Mouse (Mus musculus) limb, embryonic 12.5 days (tissue): ENCODE measurements around the gene Ltc4s. TPM values are rescaled to one million over a fixed set of nuclear protein-coding genes. Genes with fewer than 3 reads are reported as not detected.

Experiments
- ATAC-seq: fragments of 200-750 bp; cut with Nextera tagmentation; 2 replicates; pipeline ENCODE4 v1.8.0; 2017; ENCODE audit warnings: low read depth, moderate TSS enrichment; ENCODE audit not compliant: insufficient number of reproducible peaks, insufficient read depth, low FRiP score, low TSS enrichment
- H3K27ac ChIP-seq: fragments of 300-500 bp; sonication (generic); 2 replicates; pipeline ENCODE4 v1.5.1; 2016; ENCODE audit warnings: mild to moderate bottlenecking, moderate library complexity
- H3K27me3 ChIP-seq: fragments of 300-500 bp; sonication (generic); 2 replicates; pipeline ENCODE4 v1.6.1; 2016; ENCODE audit warnings: mild to moderate bottlenecking, moderate library complexity
- H3K36me3 ChIP-seq: fragments of 300-500 bp; sonication (generic); 2 replicates; pipeline ENCODE4 v1.6.1; 2016; ENCODE audit warnings: mild to moderate bottlenecking, moderate library complexity
- H3K4me1 ChIP-seq: fragments of 300-500 bp; sonication (generic); replicated peaks from 2 replicates; pipeline ENCODE4 v1.6.1; 2016
- H3K4me2 ChIP-seq: fragments of 300-500 bp; sonication (generic); 2 replicates; pipeline ENCODE4 v1.6.1; 2016; ENCODE audit warnings: mild to moderate bottlenecking, moderate library complexity
- H3K4me3 ChIP-seq: fragments of 300-500 bp; sonication (generic); replicated peaks from 2 replicates; pipeline ENCODE4 v1.5.1; 2016; ENCODE audit warnings: mild to moderate bottlenecking
- H3K9ac ChIP-seq: fragments of 300-500 bp; sonication (generic); replicated peaks from 2 replicates; pipeline ENCODE4 v1.6.1; 2016; ENCODE audit warnings: mild to moderate bottlenecking, moderate library complexity
- H3K9me3 ChIP-seq: fragments of 300-500 bp; sonication (generic); 2 replicates; pipeline ENCODE4 v1.6.1; 2016; ENCODE audit warnings: mild to moderate bottlenecking, moderate library complexity
- WGBS: fragments of 180-500 bp; shearing (Covaris S2); methylation state at CpG from one replicate; pipeline ENCODE4 v1.1.7; 2016; 5-methylcytosine and 5-hydroxymethylcytosine counted together
- polyA plus RNA-seq: library from polyadenylated mRNA; unstranded; fragments of >200 nt; fragmentation: Nextera tagmentation; extraction: Ambion mirVana; gene quantifications from 2 replicates; pipeline ENCODE4 v1.2.1, GENCODE M21; 2016

The Ltc4s gene
- polyA plus RNA-seq, 1 experiment from 2014 or later, result 1.0 TPM

GRCm38 (mm10) chr11:50211322-50212059 is 26.9 kb downstream of the Ltc4s start:
- H3K36me3 ChIP-seq, result peaks cover 17% of the 10 kb centered on the region
- peaks cover 24% of the 10 kb centered on the region for H3K4me1 ChIP-seq
- H3K27me3 ChIP-seq, result no peaks in the 10 kb centered on the region
- peak overlapping the region; percentile 63 for H3K4me2 ChIP-seq
- H3K9me3 ChIP-seq, result no peaks in the 10 kb centered on the region
- H3K27ac ChIP-seq, result peak overlapping the region; percentile 96; the same call in 1 of the 2 replicates
- WGBS, result 91% methylated on average over 3 of the region's 3 CpGs
- H3K9ac ChIP-seq, result no peak overlapping the region
- no peak for ATAC-seq
- H3K4me3 ChIP-seq, result peak overlapping the region; percentile 94

GRCm38 (mm10) chr11:50210505-50211151 is 27.8 kb downstream of the Ltc4s start, which contains the start of the genes Sqstm1 and Mgat4b:
Gene Sqstm1 (minus strand): TSS chr11:50210827.
Gene Mgat4b (plus strand): TSS chr11:50210890.
- Histone ChIP-seq H3K9me3 (no peaks in the 10 kb centered on the region), H3K9ac (peak within 1 kb of the TSS; percentile 90), H3K4me1 (peaks cover 15% of the 10 kb centered on the region), H3K27me3 (no peaks in the 10 kb centered on the region), H3K27ac (peak within 1 kb of the TSS; percentile 96), H3K4me2 (peak within 1 kb of the TSS; percentile 63), H3K4me3 (peak within 1 kb of the TSS; percentile 94), H3K36me3 (peaks cover 26% of the 10 kb centered on the region)
- ATAC-seq, result peak; percentile 70
- under 1% methylated on average over 48 of the region's 48 CpGs for WGBS

- Histone ChIP-seq H3K4me1 (peaks cover 10% of the 10 kb centered on the region), H3K27me3 (no peaks in the 10 kb centered on the region), H3K36me3 (peaks cover 31% of the 10 kb centered on the region), H3K9ac (peak overlapping the region; percentile 90), H3K4me3 (peak overlapping the region; percentile 94), H3K4me2 (peak overlapping the region; percentile 63), H3K9me3 (no peaks in the 10 kb centered on the region), H3K27ac (peak overlapping the region; percentile 96)
- WGBS, result under 1% methylated on average over 24 of the region's 24 CpGs
- ATAC-seq, result peak; percentile 93
These were observed 28.3 kb downstream of the Ltc4s start for GRCm38 (mm10) chr11:50210101-50210504.

GRCm38 (mm10) chr11:50208039-50208438 is 30.4 kb downstream of the Ltc4s start:
- Histone ChIP-seq H3K27me3 (no peaks in the 10 kb centered on the region), H3K9ac (no peak overlapping the region), H3K4me2 (no peak overlapping the region), H3K9me3 (no peaks in the 10 kb centered on the region), H3K4me1 (peaks cover 10% of the 10 kb centered on the region), H3K4me3 (no peak overlapping the region), H3K36me3 (peaks cover 50% of the 10 kb centered on the region), H3K27ac (no peak overlapping the region)
- 92% methylated on average over 5 of the region's 5 CpGs for WGBS
- ATAC-seq, result no peak

GRCm38 (mm10) chr11:50207344-50207743 is 31.1 kb downstream of the Ltc4s start:
- Histone ChIP-seq H3K4me1 (peaks cover 10% of the 10 kb centered on the region), H3K4me3 (no peak overlapping the region), H3K27me3 (no peaks in the 10 kb centered on the region), H3K36me3 (peaks cover 57% of the 10 kb centered on the region), H3K9me3 (no peaks in the 10 kb centered on the region), H3K9ac (no peak overlapping the region), H3K4me2 (no peak overlapping the region), H3K27ac (no peak overlapping the region)
- ATAC-seq, result no peak
- WGBS, result 95% methylated on average over 14 of the region's 14 CpGs

GRCm38 (mm10) chr11:50206037-50206436 is 32.4 kb downstream of the Ltc4s start:
- WGBS, result 74% methylated on average over 2 of the region's 2 CpGs
- Histone ChIP-seq H3K4me3 (no peak overlapping the region), H3K4me1 (peaks cover 9% of the 10 kb centered on the region), H3K27me3 (no peaks in the 10 kb centered on the region), H3K9me3 (no peaks in the 10 kb centered on the region), H3K9ac (no peak overlapping the region), H3K36me3 (peaks cover 70% of the 10 kb centered on the region), H3K4me2 (no peak overlapping the region), H3K27ac (no peak overlapping the region)
- no peak for ATAC-seq

- no peak overlapping the region for H3K9ac ChIP-seq
- H3K4me3 ChIP-seq, result no peak overlapping the region
- H3K4me2 ChIP-seq, result no peak overlapping the region
- 91% methylated on average over 3 of the region's 3 CpGs for WGBS
- H3K36me3 ChIP-seq, result peaks cover 76% of the 10 kb centered on the region
- peaks cover 7% of the 10 kb centered on the region for H3K4me1 ChIP-seq
- H3K9me3 ChIP-seq, result no peaks in the 10 kb centered on the region
- no peaks in the 10 kb centered on the region for H3K27me3 ChIP-seq
- H3K27ac ChIP-seq, result no peak overlapping the region
- ATAC-seq, result no peak
These were observed 33.0 kb downstream of the Ltc4s start for GRCm38 (mm10) chr11:50205434-50205833.

GRCm38 (mm10) chr11:50203302-50203827 is 35.1 kb downstream of the Ltc4s start:
- H3K36me3 ChIP-seq, result peaks cover 95% of the 10 kb centered on the region
- H3K27ac ChIP-seq, result no peak overlapping the region
- no peaks in the 10 kb centered on the region for H3K9me3 ChIP-seq
- no peak; the same call in 1 of the 2 replicates for ATAC-seq
- no peaks in the 10 kb centered on the region for H3K27me3 ChIP-seq
- 89% methylated on average over 9 of the region's 9 CpGs for WGBS
- H3K9ac ChIP-seq, result no peak overlapping the region
- no peak overlapping the region for H3K4me2 ChIP-seq
- H3K4me1 ChIP-seq, result no peaks in the 10 kb centered on the region
- H3K4me3 ChIP-seq, result no peak overlapping the region

GRCm38 (mm10) chr11:50201590-50201989 is 36.8 kb downstream of the Ltc4s start:
- ATAC-seq, result no peak
- Histone ChIP-seq H3K27me3 (no peaks in the 10 kb centered on the region), H3K4me2 (no peak overlapping the region), H3K36me3 (peaks cover 93% of the 10 kb centered on the region), H3K4me1 (no peaks in the 10 kb centered on the region), H3K9ac (no peak overlapping the region), H3K9me3 (no peaks in the 10 kb centered on the region), H3K27ac (no peak overlapping the region), H3K4me3 (no peak overlapping the region)
- 93% methylated on average over 3 of the region's 3 CpGs for WGBS

- H3K27me3 ChIP-seq, result no peaks in the 10 kb centered on the region
- no peak for ATAC-seq
- H3K9ac ChIP-seq, result no peak overlapping the region
- H3K36me3 ChIP-seq, result peaks cover 91% of the 10 kb centered on the region
- H3K9me3 ChIP-seq, result no peaks in the 10 kb centered on the region
- no peaks in the 10 kb centered on the region for H3K4me1 ChIP-seq
- WGBS, result 90% methylated on average over 8 of the region's 8 CpGs
- no peak overlapping the region for H3K27ac ChIP-seq
- no peak overlapping the region for H3K4me2 ChIP-seq
- no peak overlapping the region for H3K4me3 ChIP-seq
These were observed 37.8 kb downstream of the Ltc4s start for GRCm38 (mm10) chr11:50200613-50201012.

GRCm38 (mm10) chr11:50198916-50199315 is 39.5 kb downstream of the Ltc4s start:
- Histone ChIP-seq H3K4me1 (no peaks in the 10 kb centered on the region), H3K9me3 (no peaks in the 10 kb centered on the region), H3K4me3 (no peak overlapping the region), H3K27ac (no peak overlapping the region), H3K4me2 (no peak overlapping the region), H3K36me3 (peaks cover 81% of the 10 kb centered on the region), H3K27me3 (no peaks in the 10 kb centered on the region), H3K9ac (no peak overlapping the region)
- no peak for ATAC-seq
- WGBS, result 88% methylated on average over 2 of the region's 2 CpGs
